18 mouse cellular contexts compared by ENCODE assay signal in the genomic region with DNA sequence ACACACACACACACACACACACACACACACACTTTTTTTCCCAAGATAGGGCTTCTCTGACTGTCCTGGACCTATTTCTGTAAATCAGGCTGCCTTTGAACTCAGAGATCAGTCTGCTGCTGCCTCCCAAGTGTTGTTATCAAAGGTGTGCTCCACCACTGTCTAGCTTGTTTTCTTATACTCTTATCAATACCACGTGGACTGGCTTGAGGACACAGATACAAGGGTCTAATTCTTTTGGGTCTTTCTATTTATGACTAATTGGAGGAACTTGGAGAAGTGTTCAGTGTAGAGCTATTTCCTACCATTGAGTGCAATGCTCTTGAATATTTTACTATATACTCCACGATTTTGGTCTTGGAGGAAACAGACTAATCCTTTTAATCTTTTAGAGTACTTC.
"Had no signal": no experiment of that assay in that cellular context is flagged by ENCODE, and none has a peak within 500 bp of the region (broad histone marks: within the 10 kb centered on the region; RNA-seq: fewer than 3 reads in every experiment).

No protein-coding gene starts in this region.

- H3K36me3 ChIP-seq: lung, embryonic 15.5 days; midbrain, embryonic 12.5 days; midbrain, embryonic 15.5 days; neural tube, embryonic 12.5 days had no signal

- ATAC-seq: lung, postnatal 0 days; midbrain, embryonic 15.5 days had no signal

- H3K4me2 ChIP-seq: lung, embryonic 15.5 days; midbrain, embryonic 12.5 days; midbrain, embryonic 15.5 days; neural tube, embryonic 12.5 days had no signal

- H3K27ac ChIP-seq: liver, embryonic 14.5 days; lung, embryonic 15.5 days; macrophage; midbrain, embryonic 12.5 days; midbrain, embryonic 15.5 days; neural tube, embryonic 12.5 days had no signal

- H3K4me1 ChIP-seq: midbrain, embryonic 12.5 days; midbrain, embryonic 15.5 days; neural tube, embryonic 12.5 days had no signal

- H3K4me3 ChIP-seq: lung, embryonic 15.5 days; midbrain, embryonic 12.5 days; midbrain, embryonic 15.5 days; neural tube, embryonic 12.5 days had no signal

- DNase-seq: lung, adult 2 months; lung, postnatal 14 days; lung, postnatal 36 days; retina, postnatal 1 day; right cerebral cortex, adult 18-20 months; right cerebral cortex, postnatal 25 days; right cerebral cortex, postnatal 4 days; spleen, adult 18-20 months; thymus, adult 18-20 months; thymus, postnatal 14 days; thymus, postnatal 36 days had no signal

- H3K9ac ChIP-seq: liver, embryonic 14.5 days; lung, embryonic 15.5 days; midbrain, embryonic 12.5 days; midbrain, embryonic 15.5 days; neural tube, embryonic 12.5 days had no signal

- H3K9me3 ChIP-seq: lung, embryonic 15.5 days; midbrain, embryonic 12.5 days; midbrain, embryonic 15.5 days; neural tube, embryonic 12.5 days had no signal

- H3K27me3 ChIP-seq: lung, embryonic 15.5 days; midbrain, embryonic 12.5 days; midbrain, embryonic 15.5 days; neural tube, embryonic 12.5 days had no signal
